Mouse (Mus musculus): Measurements from ENCODE around the gene Dync1i1.

- TF ChIP-seq CTCF (IDR thresholded peaks at IDR 0.05; ENCODE audit: low read depth), result no peak
- no peak for TF ChIP-seq EP300 (IDR thresholded peaks at IDR 0.05; ENCODE audit: low read depth)
These were observed 197.7 kb downstream of the Dync1i1 start for GRCm38 (mm10) chr6:5923148-5923547.

Data from liver, postnatal 0 days (tissue).